Mouse (Mus musculus): ENCODE measurements around the gene Got1. TPM values are rescaled to one million over a fixed set of nuclear protein-coding genes. Genes with fewer than 3 reads are reported as not detected.

Got1 gene
- polyA plus RNA-seq, 1 experiment, result 148 TPM

GRCm38 (mm10) chr19:43561841-43562240, 37.4 kb upstream of the Got1 start:
- Histone ChIP-seq H3K4me1 (ENCODE audit: control insufficient read depth, insufficient read depth, low read length) (no peaks in the 10 kb centered on the region), H3K4me3 (ENCODE audit: low read depth, low read length) (no peak overlapping the region), H3K9me3 (replicated peaks; ENCODE audit: control insufficient read depth, insufficient read depth, low read length, poor library complexity, severe bottlenecking) (no peaks in the 10 kb centered on the region), H3K27ac (ENCODE audit: insufficient read depth, low read length) (no peak overlapping the region), H3K36me3 (ENCODE audit: control insufficient read depth, insufficient read depth, low read length, poor library complexity, severe bottlenecking) (no peaks in the 10 kb centered on the region), H3K9ac (ENCODE audit: low read depth, poor library complexity, severe bottlenecking) (no peak overlapping the region), H3K27me3 (ENCODE audit: control insufficient read depth, insufficient read depth, low read length, poor library complexity, severe bottlenecking) (no peaks in the 10 kb centered on the region)
- TF ChIP-seq EP300 (IDR thresholded peaks at IDR 0.05; ENCODE audit: insufficient read depth, low read depth, low read length) (no peak), CTCF (IDR thresholded peaks at IDR 0.05; ENCODE audit: low read depth, low read length) (no peak), POLR2A (IDR thresholded peaks at IDR 0.05; ENCODE audit: insufficient read depth, low read length) (no peak)

- Histone ChIP-seq H3K27ac (ENCODE audit: insufficient read depth, low read length) (no peak overlapping the region), H3K4me1 (ENCODE audit: control insufficient read depth, insufficient read depth, low read length) (no peaks in the 10 kb centered on the region), H3K27me3 (ENCODE audit: control insufficient read depth, insufficient read depth, low read length, poor library complexity, severe bottlenecking) (no peaks in the 10 kb centered on the region), H3K9me3 (replicated peaks; ENCODE audit: control insufficient read depth, insufficient read depth, low read length, poor library complexity, severe bottlenecking) (no peaks in the 10 kb centered on the region), H3K36me3 (ENCODE audit: control insufficient read depth, insufficient read depth, low read length, poor library complexity, severe bottlenecking) (no peaks in the 10 kb centered on the region), H3K4me3 (ENCODE audit: low read depth, low read length) (no peak overlapping the region), H3K9ac (ENCODE audit: low read depth, poor library complexity, severe bottlenecking) (no peak overlapping the region)
- TF ChIP-seq CTCF (IDR thresholded peaks at IDR 0.05; ENCODE audit: low read depth, low read length), result no peak
- TF ChIP-seq EP300 (IDR thresholded peaks at IDR 0.05; ENCODE audit: insufficient read depth, low read depth, low read length), result no peak
- no peak for TF ChIP-seq POLR2A (IDR thresholded peaks at IDR 0.05; ENCODE audit: insufficient read depth, low read length)
These were observed 35.8 kb upstream of the Got1 start for GRCm38 (mm10) chr19:43560244-43560643.

- TF ChIP-seq POLR2A (IDR thresholded peaks at IDR 0.05; ENCODE audit: insufficient read depth, low read length) (no peak), EP300 (IDR thresholded peaks at IDR 0.05; ENCODE audit: insufficient read depth, low read depth, low read length) (no peak)
These were observed 27.1 kb upstream of the Got1 start for GRCm38 (mm10) chr19:43551493-43551890.

GRCm38 (mm10) chr19:43550706-43551492, 26.5 kb upstream of the Got1 start:
- H3K4me3 ChIP-seq (ENCODE audit: low read depth, low read length), result no peak overlapping the region
- no peaks in the 10 kb centered on the region for H3K9me3 ChIP-seq (replicated peaks; ENCODE audit: control insufficient read depth, insufficient read depth, low read length, poor library complexity, severe bottlenecking)
- H3K36me3 ChIP-seq (ENCODE audit: control insufficient read depth, insufficient read depth, low read length, poor library complexity, severe bottlenecking), result no peaks in the 10 kb centered on the region
- H3K27ac ChIP-seq (ENCODE audit: insufficient read depth, low read length), result no peak overlapping the region
- no peaks in the 10 kb centered on the region for H3K27me3 ChIP-seq (ENCODE audit: control insufficient read depth, insufficient read depth, low read length, poor library complexity, severe bottlenecking)
- no peaks in the 10 kb centered on the region for H3K4me1 ChIP-seq (ENCODE audit: control insufficient read depth, insufficient read depth, low read length)
- no peak for TF ChIP-seq EP300 (IDR thresholded peaks at IDR 0.05; ENCODE audit: insufficient read depth, low read depth, low read length)
- TF ChIP-seq CTCF (IDR thresholded peaks at IDR 0.05; ENCODE audit: low read depth, low read length), result no peak
- TF ChIP-seq POLR2A (IDR thresholded peaks at IDR 0.05; ENCODE audit: insufficient read depth, low read length), result no peak
- H3K9ac ChIP-seq (ENCODE audit: low read depth, poor library complexity, severe bottlenecking), result no peak overlapping the region

More at GRCm38 (mm10) chr19:43551493-43551890, 27.1 kb upstream of the Got1 start:
- Histone ChIP-seq H3K36me3 (ENCODE audit: control insufficient read depth, insufficient read depth, low read length, poor library complexity, severe bottlenecking) (no peaks in the 10 kb centered on the region), H3K27me3 (ENCODE audit: control insufficient read depth, insufficient read depth, low read length, poor library complexity, severe bottlenecking) (no peaks in the 10 kb centered on the region), H3K4me3 (ENCODE audit: low read depth, low read length) (no peak overlapping the region), H3K9me3 (replicated peaks; ENCODE audit: control insufficient read depth, insufficient read depth, low read length, poor library complexity, severe bottlenecking) (no peaks in the 10 kb centered on the region), H3K4me1 (ENCODE audit: control insufficient read depth, insufficient read depth, low read length) (no peaks in the 10 kb centered on the region), H3K9ac (ENCODE audit: low read depth, poor library complexity, severe bottlenecking) (no peak overlapping the region), H3K27ac (ENCODE audit: insufficient read depth, low read length) (no peak overlapping the region)

GRCm38 (mm10) chr19:43548060-43548459, 23.7 kb upstream of the Got1 start:
- Histone ChIP-seq H3K9me3 (replicated peaks; ENCODE audit: control insufficient read depth, insufficient read depth, low read length, poor library complexity, severe bottlenecking) (no peaks in the 10 kb centered on the region), H3K4me1 (ENCODE audit: control insufficient read depth, insufficient read depth, low read length) (no peaks in the 10 kb centered on the region), H3K36me3 (ENCODE audit: control insufficient read depth, insufficient read depth, low read length, poor library complexity, severe bottlenecking) (no peaks in the 10 kb centered on the region), H3K4me3 (ENCODE audit: low read depth, low read length) (no peak overlapping the region), H3K27me3 (ENCODE audit: control insufficient read depth, insufficient read depth, low read length, poor library complexity, severe bottlenecking) (no peaks in the 10 kb centered on the region), H3K9ac (ENCODE audit: low read depth, poor library complexity, severe bottlenecking) (no peak overlapping the region), H3K27ac (ENCODE audit: insufficient read depth, low read length) (no peak overlapping the region)
- TF ChIP-seq EP300 (IDR thresholded peaks at IDR 0.05; ENCODE audit: insufficient read depth, low read depth, low read length) (no peak), CTCF (IDR thresholded peaks at IDR 0.05; ENCODE audit: low read depth, low read length) (no peak), POLR2A (IDR thresholded peaks at IDR 0.05; ENCODE audit: insufficient read depth, low read length) (no peak)

GRCm38 (mm10) chr19:43546337-43547117, 22.1 kb upstream of the Got1 start:
- Histone ChIP-seq H3K27me3 (ENCODE audit: control insufficient read depth, insufficient read depth, low read length, poor library complexity, severe bottlenecking) (no peaks in the 10 kb centered on the region), H3K27ac (ENCODE audit: insufficient read depth, low read length) (no peak overlapping the region), H3K4me1 (ENCODE audit: control insufficient read depth, insufficient read depth, low read length) (no peaks in the 10 kb centered on the region), H3K9me3 (replicated peaks; ENCODE audit: control insufficient read depth, insufficient read depth, low read length, poor library complexity, severe bottlenecking) (no peaks in the 10 kb centered on the region), H3K36me3 (ENCODE audit: control insufficient read depth, insufficient read depth, low read length, poor library complexity, severe bottlenecking) (no peaks in the 10 kb centered on the region), H3K4me3 (ENCODE audit: low read depth, low read length) (no peak overlapping the region), H3K9ac (ENCODE audit: low read depth, poor library complexity, severe bottlenecking) (no peak overlapping the region)
- no peak for TF ChIP-seq POLR2A (IDR thresholded peaks at IDR 0.05; ENCODE audit: insufficient read depth, low read length)
- no peak for TF ChIP-seq EP300 (IDR thresholded peaks at IDR 0.05; ENCODE audit: insufficient read depth, low read depth, low read length)
- no peak for TF ChIP-seq CTCF (IDR thresholded peaks at IDR 0.05; ENCODE audit: low read depth, low read length)
